Mouse (Mus musculus): ENCODE measurements around the gene 2310030G06Rik. TPM values are rescaled to one million over a fixed set of nuclear protein-coding genes. Genes with fewer than 3 reads are reported as not detected.

2310030G06Rik gene
- polyA plus RNA-seq, 1 experiment from 2014 or later, result 7.7 TPM

DNA sequence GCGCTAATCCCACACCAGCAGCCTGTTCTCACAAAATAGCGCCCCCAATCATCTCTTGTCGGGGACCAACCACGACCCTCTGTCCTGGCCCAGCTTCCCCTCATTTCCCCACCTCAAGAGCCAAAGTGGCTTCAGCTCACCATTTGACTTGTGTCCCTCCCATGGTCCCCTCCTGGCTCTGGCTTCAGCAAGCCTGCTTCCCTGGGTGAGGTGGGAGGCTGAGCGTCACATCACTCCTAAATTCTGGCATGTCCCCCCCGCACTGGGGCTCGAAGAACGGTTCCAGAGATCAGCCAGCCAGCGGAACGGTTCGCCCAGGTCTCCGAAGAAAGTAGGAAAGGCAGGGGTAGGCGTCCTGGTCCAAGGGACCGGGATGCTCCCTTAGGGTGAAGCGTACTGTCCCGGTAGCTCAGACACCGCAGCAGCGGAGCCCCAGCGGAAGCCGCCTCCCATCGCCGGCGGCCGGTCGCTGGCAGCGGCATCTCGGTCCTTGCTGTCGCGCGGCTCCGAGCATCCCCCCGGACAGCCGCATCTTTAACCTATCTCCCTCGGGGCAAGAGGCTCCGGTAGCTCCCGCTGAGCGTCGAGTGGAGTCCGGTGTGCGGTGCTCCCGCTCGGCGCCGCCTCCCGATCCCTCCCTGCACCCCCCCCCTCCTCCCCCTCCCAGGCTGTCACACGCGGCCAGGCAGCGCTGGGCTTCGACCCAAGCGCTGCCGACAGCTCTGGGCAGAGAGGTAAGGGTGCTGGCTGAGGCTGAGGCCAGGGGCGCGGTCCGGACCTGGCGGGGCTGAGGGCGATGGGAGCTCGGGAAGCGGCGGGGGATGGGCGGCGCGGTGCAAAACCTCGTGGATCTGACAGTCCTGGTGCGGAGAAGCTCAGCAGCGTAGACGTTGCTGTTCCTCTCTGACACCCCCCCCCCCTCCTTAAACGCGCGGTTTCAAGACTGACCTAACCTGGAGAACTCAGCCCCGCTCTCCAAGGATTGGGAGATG is 47.6 kb downstream of the 2310030G06Rik start:
- H3K4me2 ChIP-seq, result peak overlapping the region; percentile 99
- H3K4me3 ChIP-seq (ENCODE audit: low read depth, low read length), result peak overlapping the region; percentile 58
- H3K9ac ChIP-seq (ENCODE audit: low read depth, low read length), result peak overlapping the region; percentile 66
- WGBS (ENCODE audit: insufficient replicate concordance), result under 1% methylated on average over 70 of the region's 70 CpGs
- H3K36me3 ChIP-seq (ENCODE audit: control insufficient read depth, insufficient read depth, low read length), result no peaks in the 10 kb centered on the region
- no peaks in the 10 kb centered on the region for H3K9me3 ChIP-seq (replicated peaks; ENCODE audit: control insufficient read depth, low read length)
- H3K27ac ChIP-seq (ENCODE audit: low read depth, low read length), result no peak overlapping the region
- H3K4me1 ChIP-seq (ENCODE audit: control insufficient read depth, insufficient read depth, low read length), result peaks cover 8% of the 10 kb centered on the region
- peaks cover 6% of the 10 kb centered on the region; the same call in 1 of the 2 replicates for H3K27me3 ChIP-seq (ENCODE audit: control insufficient read depth, insufficient read depth, low read length)
- peak; percentile 40 for ATAC-seq (replicated peaks; ENCODE audit: insufficient number of reproducible peaks, low FRiP score, low TSS enrichment)

DNA sequence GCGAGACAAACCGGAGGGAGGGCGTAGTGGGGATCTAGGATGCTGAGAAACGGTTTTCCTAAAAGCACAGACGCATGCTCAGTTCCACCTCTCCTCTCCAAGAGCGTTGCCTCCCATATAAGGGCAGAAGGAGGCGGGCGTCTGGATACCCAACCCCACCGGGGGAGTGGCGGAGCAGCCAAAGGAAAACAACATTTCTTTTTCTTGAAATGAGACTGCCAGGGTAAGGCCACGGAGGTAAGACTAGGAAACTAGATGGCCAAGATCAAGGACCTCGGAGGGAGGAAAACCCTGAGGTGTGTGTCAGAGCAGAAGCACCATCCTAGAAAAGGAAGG is 48.7 kb downstream of the 2310030G06Rik start:
- Histone ChIP-seq H3K4me2 (peak overlapping the region; percentile 99), H3K27ac (ENCODE audit: low read depth, low read length) (no peak overlapping the region)
- under 1% methylated on average over 12 of the region's 12 CpGs for WGBS (ENCODE audit: insufficient replicate concordance)

DNA sequence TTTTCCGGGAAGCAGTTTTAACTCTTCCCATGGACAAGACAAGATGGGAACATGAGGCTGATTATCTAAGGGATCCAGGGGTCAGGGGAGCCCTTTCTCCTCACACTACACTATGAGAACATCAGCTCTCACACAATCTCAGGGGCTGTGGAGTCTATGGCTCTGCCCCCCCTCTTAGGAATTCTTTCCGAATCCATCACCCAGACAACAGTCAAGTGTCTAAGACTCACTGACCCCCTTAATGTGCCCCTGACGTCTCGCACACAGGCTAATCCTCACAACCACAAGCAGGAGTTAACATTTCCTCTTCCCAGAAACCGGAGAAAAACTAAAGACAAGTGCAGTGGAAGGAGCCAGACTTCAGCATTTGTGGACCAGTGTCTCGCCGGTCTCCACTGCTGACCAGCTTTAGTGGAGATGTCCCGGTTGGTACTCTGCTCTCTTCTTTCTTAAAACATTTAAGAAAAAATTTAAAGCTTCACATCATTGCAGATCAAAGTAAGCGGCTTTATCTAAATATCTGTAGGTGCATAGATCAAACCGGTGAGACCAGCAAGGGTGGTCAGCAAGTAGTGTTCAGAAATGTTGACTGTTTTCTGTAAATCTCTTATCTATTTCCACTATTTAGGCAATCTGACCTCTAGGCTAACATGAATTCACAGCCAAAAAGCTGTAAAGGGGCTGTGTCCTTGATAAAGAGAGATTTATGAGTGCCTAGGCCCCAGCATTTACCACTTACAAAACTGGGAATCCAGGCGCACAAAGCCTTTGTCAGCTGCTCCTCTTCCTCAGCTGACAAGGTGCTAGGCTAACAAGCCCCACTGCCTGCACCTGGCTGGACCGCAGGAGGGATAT is 49.3 kb downstream of the 2310030G06Rik start:
- Histone ChIP-seq H3K4me2 (peak overlapping the region; percentile 99), H3K27ac (ENCODE audit: low read depth, low read length) (no peak overlapping the region), H3K36me3 (ENCODE audit: control insufficient read depth, insufficient read depth, low read length) (no peaks in the 10 kb centered on the region), H3K4me3 (ENCODE audit: low read depth, low read length) (peak overlapping the region; percentile 24), H3K27me3 (ENCODE audit: control insufficient read depth, insufficient read depth, low read length) (peaks cover 6% of the 10 kb centered on the region; the same call in 1 of the 2 replicates), H3K4me1 (ENCODE audit: control insufficient read depth, insufficient read depth, low read length) (peaks cover 8% of the 10 kb centered on the region), H3K9me3 (replicated peaks; ENCODE audit: control insufficient read depth, low read length) (no peaks in the 10 kb centered on the region), H3K9ac (ENCODE audit: low read depth, low read length) (peak overlapping the region; percentile 17)
- ATAC-seq (replicated peaks; ENCODE audit: insufficient number of reproducible peaks, low FRiP score, low TSS enrichment), result no peak
- 54% methylated on average over 12 of the region's 12 CpGs for WGBS (ENCODE audit: insufficient replicate concordance)

More for the DNA sequence above, 48.7 kb downstream of the 2310030G06Rik start:
- H3K9ac ChIP-seq (ENCODE audit: low read depth, low read length), result peak overlapping the region; percentile 17
- no peaks in the 10 kb centered on the region for H3K36me3 ChIP-seq (ENCODE audit: control insufficient read depth, insufficient read depth, low read length)
- H3K4me3 ChIP-seq (ENCODE audit: low read depth, low read length), result peak overlapping the region; percentile 24
- H3K27me3 ChIP-seq (ENCODE audit: control insufficient read depth, insufficient read depth, low read length), result peaks cover 6% of the 10 kb centered on the region; the same call in 1 of the 2 replicates
- ATAC-seq (replicated peaks; ENCODE audit: insufficient number of reproducible peaks, low FRiP score, low TSS enrichment), result 0 out of 2 replicates have a peak, but pooled peaks have one; percentile 15
- no peaks in the 10 kb centered on the region for H3K9me3 ChIP-seq (replicated peaks; ENCODE audit: control insufficient read depth, low read length)
- peaks cover 8% of the 10 kb centered on the region for H3K4me1 ChIP-seq (ENCODE audit: control insufficient read depth, insufficient read depth, low read length)

DNA sequence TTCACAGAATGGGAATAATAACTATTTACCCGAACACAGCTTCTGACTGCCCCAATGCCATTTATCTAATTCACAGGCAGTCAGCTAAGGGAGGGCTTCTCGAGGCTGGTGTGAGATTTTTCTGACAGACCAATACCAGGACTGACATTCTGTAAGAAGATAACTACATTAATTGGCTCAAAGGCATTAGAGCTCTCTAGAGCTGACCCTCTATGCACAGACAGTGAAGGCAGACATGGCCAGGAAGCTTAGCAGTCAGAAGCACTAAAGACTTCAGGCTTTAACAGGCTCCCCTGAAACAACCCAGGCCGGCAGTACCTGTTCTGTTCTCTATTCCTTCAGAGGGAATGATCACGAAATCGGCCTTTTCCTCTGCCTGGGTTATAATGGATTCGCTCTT is 51.2 kb downstream of the 2310030G06Rik start:
- 72% methylated on average over 6 of the region's 6 CpGs for WGBS (ENCODE audit: insufficient replicate concordance)
- H3K36me3 ChIP-seq (ENCODE audit: control insufficient read depth, insufficient read depth, low read length), result no peaks in the 10 kb centered on the region
- peaks cover 8% of the 10 kb centered on the region for H3K4me1 ChIP-seq (ENCODE audit: control insufficient read depth, insufficient read depth, low read length)
- H3K27me3 ChIP-seq (ENCODE audit: control insufficient read depth, insufficient read depth, low read length), result peaks cover 4% of the 10 kb centered on the region; the same call in 1 of the 2 replicates
- H3K4me3 ChIP-seq (ENCODE audit: low read depth, low read length), result no peak overlapping the region
- no peak overlapping the region for H3K4me2 ChIP-seq
- H3K9me3 ChIP-seq (replicated peaks; ENCODE audit: control insufficient read depth, low read length), result no peaks in the 10 kb centered on the region
- H3K9ac ChIP-seq (ENCODE audit: low read depth, low read length), result no peak overlapping the region
- no peak for ATAC-seq (replicated peaks; ENCODE audit: insufficient number of reproducible peaks, low FRiP score, low TSS enrichment)
- no peak overlapping the region for H3K27ac ChIP-seq (ENCODE audit: low read depth, low read length)

DNA sequence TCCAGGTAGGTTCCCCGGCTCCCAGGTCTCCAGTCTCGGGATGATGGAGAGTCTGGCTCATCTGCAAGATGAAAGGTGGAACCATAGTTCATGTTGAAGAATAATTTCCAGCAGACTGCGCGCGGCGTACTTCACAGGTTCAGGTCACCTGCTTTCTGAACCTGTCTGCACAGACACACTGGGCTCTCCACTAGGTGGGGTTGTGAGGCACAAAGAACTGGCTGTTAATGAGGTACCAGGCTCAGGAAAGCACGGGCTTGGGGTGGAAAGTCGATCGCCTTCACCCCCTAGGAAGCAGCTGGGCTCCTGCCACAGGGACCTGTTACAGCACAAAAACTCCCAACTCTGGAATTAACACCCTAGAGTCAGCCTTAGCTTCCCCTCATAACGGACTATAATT is 52.7 kb downstream of the 2310030G06Rik start:
- no peak for ATAC-seq (replicated peaks; ENCODE audit: insufficient number of reproducible peaks, low FRiP score, low TSS enrichment)
- Histone ChIP-seq H3K4me1 (ENCODE audit: control insufficient read depth, insufficient read depth, low read length) (peaks cover 8% of the 10 kb centered on the region), H3K4me2 (peak overlapping the region; percentile 19), H3K27ac (ENCODE audit: low read depth, low read length) (no peak overlapping the region), H3K4me3 (ENCODE audit: low read depth, low read length) (no peak overlapping the region), H3K9me3 (replicated peaks; ENCODE audit: control insufficient read depth, low read length) (no peaks in the 10 kb centered on the region), H3K36me3 (ENCODE audit: control insufficient read depth, insufficient read depth, low read length) (no peaks in the 10 kb centered on the region), H3K9ac (ENCODE audit: low read depth, low read length) (no peak overlapping the region), H3K27me3 (ENCODE audit: control insufficient read depth, insufficient read depth, low read length) (no peaks in the 10 kb centered on the region)
- 15% methylated on average over 10 of the region's 10 CpGs for WGBS (ENCODE audit: insufficient replicate concordance)

DNA sequence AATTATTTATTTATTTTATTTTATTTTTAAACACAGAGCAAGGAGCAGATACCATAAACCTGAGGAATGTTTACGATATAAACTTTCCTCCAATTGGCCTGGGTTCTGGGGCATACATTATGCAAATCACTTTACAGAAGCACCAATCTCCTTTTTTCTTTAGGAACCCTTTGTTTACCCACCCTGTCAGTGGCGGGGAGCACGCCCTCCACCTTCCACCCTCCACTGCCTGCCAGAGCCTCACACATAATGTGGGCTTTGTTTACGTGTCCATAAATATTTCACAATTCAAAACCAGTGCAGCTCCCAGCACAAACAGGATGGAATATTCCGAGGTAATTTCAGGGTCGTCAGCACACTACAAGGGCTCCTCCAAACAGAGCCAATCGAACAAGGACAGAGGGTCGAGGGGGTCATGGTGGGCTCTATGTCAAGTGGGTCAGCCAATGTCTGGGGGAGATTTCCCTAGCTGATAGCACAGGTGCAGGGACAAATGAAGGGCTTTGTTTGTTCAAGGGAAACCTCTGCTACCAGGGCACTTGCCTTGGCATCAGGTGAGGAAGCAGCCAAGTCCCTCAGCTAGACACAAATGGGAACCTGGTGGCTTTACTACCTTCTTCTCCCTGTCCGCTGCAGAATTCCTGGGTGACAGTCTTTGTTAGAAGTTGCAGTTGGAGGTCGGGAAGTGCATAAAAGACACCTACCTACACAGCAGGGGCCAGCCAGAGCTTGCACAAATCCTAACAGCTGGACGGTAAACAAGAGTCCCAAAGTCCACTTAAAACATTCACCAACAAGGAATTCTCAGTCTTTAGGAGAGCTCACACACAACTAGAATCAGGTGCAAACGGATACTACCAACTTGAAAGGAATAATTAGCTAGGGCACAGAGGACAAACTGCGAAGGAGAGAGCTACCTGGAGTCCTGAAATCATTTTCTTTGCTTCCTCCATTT is 53.4 kb downstream of the 2310030G06Rik start:
- H3K27ac ChIP-seq (ENCODE audit: low read depth, low read length), result no peak overlapping the region
- 0 out of 2 replicates have a peak overlapping the region, but pooled peaks have one; percentile 10 for H3K4me2 ChIP-seq
- WGBS (ENCODE audit: insufficient replicate concordance), result 28% methylated on average over 13 of the region's 13 CpGs
- no peak overlapping the region for H3K4me3 ChIP-seq (ENCODE audit: low read depth, low read length)
- no peak overlapping the region for H3K9ac ChIP-seq (ENCODE audit: low read depth, low read length)
- H3K9me3 ChIP-seq (replicated peaks; ENCODE audit: control insufficient read depth, low read length), result no peaks in the 10 kb centered on the region
- H3K36me3 ChIP-seq (ENCODE audit: control insufficient read depth, insufficient read depth, low read length), result no peaks in the 10 kb centered on the region
- no peaks in the 10 kb centered on the region for H3K27me3 ChIP-seq (ENCODE audit: control insufficient read depth, insufficient read depth, low read length)
- ATAC-seq (replicated peaks; ENCODE audit: insufficient number of reproducible peaks, low FRiP score, low TSS enrichment), result no peak
- H3K4me1 ChIP-seq (ENCODE audit: control insufficient read depth, insufficient read depth, low read length), result peaks cover 3% of the 10 kb centered on the region
